Mouse (Mus musculus) midbrain, embryonic 11.5 days (tissue): Measurements from ENCODE around the gene Cpeb3. TPM values are rescaled to one million over a fixed set of nuclear protein-coding genes. Genes with fewer than 3 reads are reported as not detected.
"Not testable (repeated sequence)": the region's sequence is repeated elsewhere in the genome, so short reads cannot be mapped to it uniquely, and the experiment has no call there.

Experiments
- ATAC-seq: fragments of 200-750 bp; cut with Nextera tagmentation; 2 replicates; pipeline ENCODE4 v1.8.0; 2017; ENCODE audit warnings: moderate TSS enrichment, moderate library complexity; ENCODE audit not compliant: low FRiP score
- DNase-seq: peaks from one replicate; pipeline ENCODE4 v3.0.0; 2015; ENCODE audit warnings: low spot score; ENCODE audit errors: missing footprints
- H3K27ac ChIP-seq: fragments of 300-500 bp; sonication (generic); 2 replicates; pipeline ENCODE4 v1.5.1; 2014; ENCODE audit warnings: low read depth, low read length
- H3K27me3 ChIP-seq: fragments of 300-500 bp; sonication (generic); 2 replicates; pipeline ENCODE4 v1.6.1; 2014; ENCODE audit warnings: mild to moderate bottlenecking, low read length, moderate library complexity, mixed read lengths; ENCODE audit not compliant: control insufficient read depth, insufficient read depth
- H3K36me3 ChIP-seq: fragments of 300-500 bp; sonication (generic); 2 replicates; pipeline ENCODE4 v1.6.1; 2014; ENCODE audit warnings: mild to moderate bottlenecking, low read length, moderate library complexity, mixed read lengths; ENCODE audit not compliant: control insufficient read depth, insufficient read depth
- H3K4me1 ChIP-seq: fragments of 300-500 bp; sonication (generic); 2 replicates; pipeline ENCODE4 v1.6.1; 2014; ENCODE audit warnings: low read length; ENCODE audit not compliant: control insufficient read depth, insufficient read depth
- H3K4me2 ChIP-seq: fragments of 300-500 bp; sonication (generic); 2 replicates; pipeline ENCODE4 v1.6.1; 2014; ENCODE audit warnings: mild to moderate bottlenecking, moderate library complexity
- H3K4me3 ChIP-seq: fragments of 300-500 bp; sonication (generic); 2 replicates; pipeline ENCODE4 v1.5.1; 2014; ENCODE audit warnings: low read depth, low read length
- H3K9ac ChIP-seq: fragments of 300-500 bp; sonication (generic); 2 replicates; pipeline ENCODE4 v1.6.1; 2014; ENCODE audit warnings: low read length
- H3K9me3 ChIP-seq: fragments of 300-500 bp; sonication (generic); 2 replicates; pipeline ENCODE4 v1.6.1; 2016; ENCODE audit warnings: low read length; ENCODE audit not compliant: control insufficient read depth
- WGBS: fragments of 180-500 bp; shearing (Covaris S2); extraction: QIAGEN DNeasy Blood & Tissue Kit; methylation state at CpG from one replicate; pipeline ENCODE4 v1.1.7; 2014; 5-methylcytosine and 5-hydroxymethylcytosine counted together
- polyA plus RNA-seq: library from polyadenylated mRNA; unstranded; fragments of >200 nt; fragmentation: Nextera tagmentation; extraction: Ambion mirVana; gene quantifications from 2 replicates; pipeline ENCODE4 v1.2.1, GENCODE M21; 2014

Gene Cpeb3
- polyA plus RNA-seq, 1 experiment from 2014 or later = 3.1 TPM

GRCm38 (mm10) chr19:37237712-37238437 is 29.5 kb upstream of the Cpeb3 start:
- Histone ChIP-seq H3K36me3 (no peaks in the 10 kb centered on the region), H3K9ac (no peak overlapping the region), H3K4me3 (no peak overlapping the region), H3K9me3 (no peaks in the 10 kb centered on the region), H3K27ac (no peak overlapping the region), H3K4me2 (no peak overlapping the region), H3K27me3 (peaks cover 21% of the 10 kb centered on the region), H3K4me1 (peaks cover 4% of the 10 kb centered on the region)
- ATAC-seq = peak; percentile 38; the same call in 1 of the 2 replicates
- peak; percentile 86 for DNase-seq
- WGBS = 8% methylated on average over 15 of the region's 15 CpGs

- Histone ChIP-seq H3K4me1 (peaks cover 4% of the 10 kb centered on the region), H3K27ac (no peak overlapping the region), H3K4me2 (no peak overlapping the region), H3K27me3 (peaks cover 24% of the 10 kb centered on the region), H3K4me3 (no peak overlapping the region), H3K9me3 (no peaks in the 10 kb centered on the region), H3K36me3 (no peaks in the 10 kb centered on the region), H3K9ac (no peak overlapping the region)
- 60% methylated on average over 5 of the region's 5 CpGs for WGBS
- ATAC-seq = no peak
- peak; percentile 76 for DNase-seq
Observed at GRCm38 (mm10) chr19:37237306-37237705, 28.9 kb upstream of the Cpeb3 start.

- peak; percentile 76 for DNase-seq
- peaks cover 4% of the 10 kb centered on the region for H3K4me1 ChIP-seq
Observed at GRCm38 (mm10) chr19:37235818-37236217, 27.4 kb upstream of the Cpeb3 start.

GRCm38 (mm10) chr19:37233561-37234539 is 25.4 kb upstream of the Cpeb3 start:
- ATAC-seq (peak; percentile 59), DNase-seq (peak; percentile 94)
- Histone ChIP-seq H3K4me1 (peaks cover 4% of the 10 kb centered on the region), H3K4me3 (peak overlapping the region; percentile 43), H3K9ac (peak overlapping the region; percentile 40), H3K36me3 (no peaks in the 10 kb centered on the region), H3K27me3 (peaks cover 24% of the 10 kb centered on the region), H3K27ac (no peak overlapping the region), H3K9me3 (no peaks in the 10 kb centered on the region), H3K4me2 (peak overlapping the region; percentile 78)
- 4% methylated on average over 63 of the region's 63 CpGs for WGBS

More at GRCm38 (mm10) chr19:37235818-37236217, 27.4 kb upstream of the Cpeb3 start:
- Histone ChIP-seq H3K4me2 (no peak overlapping the region), H3K36me3 (no peaks in the 10 kb centered on the region), H3K4me3 (no peak overlapping the region), H3K27ac (no peak overlapping the region), H3K9me3 (no peaks in the 10 kb centered on the region), H3K27me3 (peaks cover 24% of the 10 kb centered on the region), H3K9ac (no peak overlapping the region)
- no peak for ATAC-seq
- 73% methylated on average over 8 of the region's 8 CpGs for WGBS

GRCm38 (mm10) chr19:37232598-37232997 is 24.2 kb upstream of the Cpeb3 start:
- H3K4me3 ChIP-seq, H3K36me3 ChIP-seq, H3K4me2 ChIP-seq, H3K9ac ChIP-seq, DNase-seq, H3K27ac ChIP-seq, H3K9me3 ChIP-seq, H3K4me1 ChIP-seq, ATAC-seq: not testable (repeated sequence)
- H3K27me3 ChIP-seq = peaks cover 24% of the 10 kb centered on the region
- WGBS = 89% methylated on average over 9 of the region's 9 CpGs

GRCm38 (mm10) chr19:37225197-37225862 is 16.9 kb upstream of the Cpeb3 start:
- no peak for ATAC-seq
- Histone ChIP-seq H3K27me3 (no peaks in the 10 kb centered on the region), H3K27ac (no peak overlapping the region), H3K9me3 (no peaks in the 10 kb centered on the region), H3K4me1 (no peaks in the 10 kb centered on the region), H3K4me3 (no peak overlapping the region), H3K4me2 (no peak overlapping the region), H3K36me3 (peaks cover 6% of the 10 kb centered on the region), H3K9ac (no peak overlapping the region)
- WGBS = 84% methylated on average over 6 of the region's 6 CpGs
- DNase-seq = no peak

- H3K9me3 ChIP-seq = no peaks in the 10 kb centered on the region
- DNase-seq (no peak), ATAC-seq (no peak)
- H3K4me3 ChIP-seq = no peak overlapping the region
- no peaks in the 10 kb centered on the region for H3K27me3 ChIP-seq
- peaks cover 15% of the 10 kb centered on the region; the same call in 1 of the 2 replicates for H3K36me3 ChIP-seq
- no peak overlapping the region for H3K9ac ChIP-seq
- no peak overlapping the region for H3K27ac ChIP-seq
- H3K4me1 ChIP-seq = no peaks in the 10 kb centered on the region; the same call in 1 of the 2 replicates
- no peak overlapping the region for H3K4me2 ChIP-seq
- 93% methylated on average over 2 of the region's 2 CpGs for WGBS
Observed at GRCm38 (mm10) chr19:37214711-37215110, 6.3 kb upstream of the Cpeb3 start.

- no peak overlapping the region for H3K4me3 ChIP-seq
- no peak overlapping the region for H3K4me2 ChIP-seq
- no peak overlapping the region for H3K9ac ChIP-seq
- H3K27ac ChIP-seq = no peak overlapping the region
- ATAC-seq (no peak), DNase-seq (no peak)
- H3K27me3 ChIP-seq = no peaks in the 10 kb centered on the region
- peaks cover 7% of the 10 kb centered on the region; the same call in 1 of the 2 replicates for H3K36me3 ChIP-seq
- no peaks in the 10 kb centered on the region for H3K9me3 ChIP-seq
- H3K4me1 ChIP-seq = peaks cover 10% of the 10 kb centered on the region; the same call in 1 of the 2 replicates
- WGBS = 89% methylated on average over 3 of the region's 3 CpGs
Observed at GRCm38 (mm10) chr19:37211416-37211815, 3.0 kb upstream of the Cpeb3 start.
